Mouse (Mus musculus) cortical plate, adult 2 months (tissue): ENCODE results near the gene Rrbp1. TPM values are rescaled to one million over a fixed set of nuclear protein-coding genes. Genes with fewer than 3 reads are reported as not detected.

ENCODE experiments used
- H3K27ac ChIP-seq: fragments of 200-500 bp; 2 replicates; pipeline ENCODE4 v1.5.1; 2012; ENCODE audit warnings: low read length, control low read depth, inconsistent platforms; ENCODE audit not compliant: insufficient read depth
- H3K4me1 ChIP-seq: fragments of 200-500 bp; 2 replicates; pipeline ENCODE4 v1.6.1; 2011; ENCODE audit warnings: low read length; ENCODE audit not compliant: control insufficient read depth, insufficient read depth
- H3K4me3 ChIP-seq: fragments of 200-500 bp; 2 replicates; pipeline ENCODE4 v1.5.1; 2011; ENCODE audit warnings: mild to moderate bottlenecking, low read length, control low read depth; ENCODE audit not compliant: insufficient read depth
- CTCF ChIP-seq: fragments of 200-500 bp; IDR thresholded peaks from 2 replicates; pipeline ENCODE4 v1.5.1; 2011; ENCODE audit warnings: mild to moderate bottlenecking, control low read depth, low read length; ENCODE audit not compliant: insufficient read depth; ENCODE audit errors: extremely low read depth
- POLR2A ChIP-seq: fragments of 200-500 bp; IDR thresholded peaks from 2 replicates; pipeline ENCODE4 v1.6.1; 2011; ENCODE audit warnings: mild to moderate bottlenecking, low read length, control low read depth; ENCODE audit not compliant: insufficient read depth; ENCODE audit errors: extremely low read depth
- polyA plus RNA-seq: library from polyadenylated mRNA; depleted of rRNA; stranded (reverse); fragments of >200 nt; gene quantifications from 2 replicates; pipeline ENCODE4 v1.2.3, GENCODE M21; 2012

Rrbp1 gene
- polyA plus RNA-seq, 1 experiment: 58.0 TPM

GRCm38 (mm10) chr2:144030791-144031190, 19.7 kb upstream of the Rrbp1 start:
- Histone ChIP-seq H3K4me3 (no peak overlapping the region), H3K4me1 (no peaks in the 10 kb centered on the region), H3K27ac (no peak overlapping the region)
- TF ChIP-seq CTCF (no peak), POLR2A (no peak)

- TF ChIP-seq CTCF (no peak), POLR2A (no peak)
- Histone ChIP-seq H3K4me1 (no peaks in the 10 kb centered on the region), H3K4me3 (no peak overlapping the region), H3K27ac (no peak overlapping the region)
Observed at GRCm38 (mm10) chr2:144026456-144026855, 15.4 kb upstream of the Rrbp1 start.

- TF ChIP-seq CTCF (no peak), POLR2A (no peak)
- no peak overlapping the region for H3K4me3 ChIP-seq
- no peak overlapping the region for H3K27ac ChIP-seq
- H3K4me1 ChIP-seq: no peaks in the 10 kb centered on the region
Observed at GRCm38 (mm10) chr2:144025361-144025760, 14.3 kb upstream of the Rrbp1 start.

- no peak for TF ChIP-seq CTCF
- no peak for TF ChIP-seq POLR2A
- H3K27ac ChIP-seq: no peak overlapping the region
- no peaks in the 10 kb centered on the region for H3K4me1 ChIP-seq
- H3K4me3 ChIP-seq: no peak overlapping the region
Observed at GRCm38 (mm10) chr2:144022441-144022840, 11.4 kb upstream of the Rrbp1 start.

- no peak for TF ChIP-seq POLR2A
- no peak for TF ChIP-seq CTCF
- no peak overlapping the region for H3K4me3 ChIP-seq
- H3K4me1 ChIP-seq: no peaks in the 10 kb centered on the region
- no peak overlapping the region for H3K27ac ChIP-seq
Observed at GRCm38 (mm10) chr2:144019971-144020370, 8.9 kb upstream of the Rrbp1 start.

GRCm38 (mm10) chr2:144015861-144016260, 4.8 kb upstream of the Rrbp1 start:
- Histone ChIP-seq H3K4me1 (no peaks in the 10 kb centered on the region), H3K4me3 (no peak overlapping the region), H3K27ac (no peak overlapping the region)
- TF ChIP-seq CTCF: no peak
- no peak for TF ChIP-seq POLR2A

GRCm38 (mm10) chr2:144014481-144014880, 3.4 kb upstream of the Rrbp1 start:
- Histone ChIP-seq H3K4me3 (no peak overlapping the region), H3K27ac (no peak overlapping the region), H3K4me1 (peaks cover 2% of the 10 kb centered on the region; the same call in 1 of the 2 replicates)
- TF ChIP-seq POLR2A: no peak
- no peak for TF ChIP-seq CTCF

GRCm38 (mm10) chr2:144014051-144014450, 3.0 kb upstream of the Rrbp1 start:
- no peak overlapping the region for H3K27ac ChIP-seq
- H3K4me1 ChIP-seq: peaks cover 2% of the 10 kb centered on the region; the same call in 1 of the 2 replicates
- TF ChIP-seq CTCF (no peak), POLR2A (no peak)
- H3K4me3 ChIP-seq: no peak overlapping the region

GRCm38 (mm10) chr2:144010282-144011044, 600 bp downstream of the Rrbp1 start:
- TF ChIP-seq CTCF: 0 out of 2 replicates have a peak, but pooled peaks have one; percentile 27
- no peak for TF ChIP-seq POLR2A
- Histone ChIP-seq H3K4me1 (peaks cover 2% of the 10 kb centered on the region; the same call in 1 of the 2 replicates), H3K4me3 (peak overlapping the region; percentile 42), H3K27ac (peak overlapping the region; percentile 63)
